ENCODE assay signal across 23 mouse cellular contexts in genomic region chr1:193735949-193736518, GRCm38 (mm10).
DNase-seq lines count a peak whose midpoint lies in the region; TF ChIP-seq lines count a peak whose summit lies in the region.
"Had no signal": no experiment of that assay in that cellular context is flagged by ENCODE, and none has a peak within 500 bp of the region (broad histone marks: within the 10 kb centered on the region; RNA-seq: fewer than 3 reads in every experiment).

No protein-coding gene starts in this region.

- no peak overlapping the region for H3K4me3 ChIP-seq in layer of hippocampus, adult 2 months
- H3K4me3 ChIP-seq: forebrain, embryonic 10.5 days; forebrain, embryonic 13.5 days; heart, embryonic 12.5 days; heart, embryonic 15.5 days had no signal

- peak overlapping the region; percentile 32; the same call in 1 of the 2 replicates for H3K27ac ChIP-seq in layer of hippocampus, adult 2 months
- H3K27ac ChIP-seq: forebrain, embryonic 10.5 days; forebrain, embryonic 13.5 days; heart, embryonic 15.5 days; hindbrain, embryonic 14.5 days; hindbrain, postnatal 0 days had no signal

- TF ChIP-seq CTCF in layer of hippocampus, adult 2 months (conservative IDR thresholded peaks at IDR 0.05), result no peak

- no peak for DNase-seq in layer of hippocampus, adult 2 months (ENCODE audit: low spot score in 2 of 2)
- no peak for DNase-seq in layer of hippocampus, adult 8-10 months (ENCODE audit: low spot score in 2 of 2)
- DNase-seq in brain, adult 2 months (ENCODE audit: low read depth, low spot score), result peak; percentile 55
- peak; percentile 43 for DNase-seq in retina, embryonic 14.5 days (ENCODE audit: low spot score)
- DNase-seq in kidney, adult 9 months, result no peak
- DNase-seq in kidney, postnatal 25 days, result no peak
- DNase-seq: adrenal gland, postnatal 10 days; adrenal gland, postnatal 36 days; B cell, adult 2 months; cerebellum, adult 11 months; cerebellum, adult 2 months; cerebellum, postnatal 10 days; cerebellum, postnatal 36 days; gastrocnemius, postnatal 25 days; heart, adult 18-20 months; heart, postnatal 10 days; heart, postnatal 4 days had no signal

Comparison
In these comparisons a context has a peak if more than half of its experiments do, and no peak if none do; other contexts are left out.
1. DNase-seq: peak in brain, adult 2 months (single experiment) and retina, embryonic 14.5 days (single experiment); none in layer of hippocampus, adult 2 months (0 of 2), layer of hippocampus, adult 8-10 months (0 of 2), kidney, adult 9 months (single experiment) and kidney, postnatal 25 days (0 of 2).